Mouse (Mus musculus) CD8-positive naive resting alpha-beta T cell, adult 2 months (primary cell): ENCODE results near the gene Chn1.

Source experiments
- DNase-seq, 2 experiments: peaks; one replicate each; pipeline ENCODE4 v3.0.0; 2022; ENCODE audit warnings: low read depth in 2 of 2, low spot score in 2 of 2

Chn1 gene

GRCm38 (mm10) chr2:73746375-73746770, 28.8 kb downstream of the Chn1 start:
- DNase-seq, result no peak

GRCm38 (mm10) chr2:73745647-73746374, 29.3 kb downstream of the Chn1 start:
- DNase-seq, result no peak

- DNase-seq, result no peak
Observed at GRCm38 (mm10) chr2:73741286-73741685, 33.9 kb downstream of the Chn1 start.

GRCm38 (mm10) chr2:73727868-73728267, 47.3 kb downstream of the Chn1 start:
- DNase-seq, result no peak

GRCm38 (mm10) chr2:73724934-73725333, 50.2 kb downstream of the Chn1 start:
- no peak for DNase-seq

GRCm38 (mm10) chr2:73721821-73722220, 53.3 kb downstream of the Chn1 start:
- no peak for DNase-seq

- DNase-seq, result no peak
Observed at GRCm38 (mm10) chr2:73712481-73712880, 62.7 kb downstream of the Chn1 start.

GRCm38 (mm10) chr2:73693045-73693444, 82.1 kb downstream of the Chn1 start:
- DNase-seq, result no peak

- DNase-seq, result no peak
Observed at GRCm38 (mm10) chr2:73690783-73691604, 84.2 kb downstream of the Chn1 start.

- DNase-seq, result no peak
Observed at GRCm38 (mm10) chr2:73682500-73682899, 92.6 kb downstream of the Chn1 start.

GRCm38 (mm10) chr2:73680425-73681027, 94.6 kb downstream of the Chn1 start:
- DNase-seq, result no peak

- DNase-seq, result no peak
Observed at GRCm38 (mm10) chr2:73668608-73669007, 106.5 kb downstream of the Chn1 start.

GRCm38 (mm10) chr2:73660566-73661134, 114.5 kb downstream of the Chn1 start:
- no peak for DNase-seq

GRCm38 (mm10) chr2:73659726-73660565, 115.2 kb downstream of the Chn1 start:
- DNase-seq, result no peak

GRCm38 (mm10) chr2:73659041-73659440, 116.1 kb downstream of the Chn1 start:
- no peak for DNase-seq

- DNase-seq, result no peak
Observed at GRCm38 (mm10) chr2:73657961-73658360, 117.2 kb downstream of the Chn1 start.

GRCm38 (mm10) chr2:73657151-73657550, 118.0 kb downstream of the Chn1 start:
- DNase-seq, result no peak

GRCm38 (mm10) chr2:73655663-73656062, 119.5 kb downstream of the Chn1 start:
- no peak for DNase-seq

GRCm38 (mm10) chr2:73654892-73655243, 120.3 kb downstream of the Chn1 start:
- no peak for DNase-seq

GRCm38 (mm10) chr2:73654059-73654891, 120.9 kb downstream of the Chn1 start:
- DNase-seq, result no peak
